Mouse (Mus musculus): ENCODE data around the gene Cbfa2t2. TPM values are rescaled to one million over a fixed set of nuclear protein-coding genes. Genes with fewer than 3 reads are reported as not detected.

Cbfa2t2 gene
- polyA plus RNA-seq, 1 experiment from 2014 or later, result 6.0 TPM

DNA sequence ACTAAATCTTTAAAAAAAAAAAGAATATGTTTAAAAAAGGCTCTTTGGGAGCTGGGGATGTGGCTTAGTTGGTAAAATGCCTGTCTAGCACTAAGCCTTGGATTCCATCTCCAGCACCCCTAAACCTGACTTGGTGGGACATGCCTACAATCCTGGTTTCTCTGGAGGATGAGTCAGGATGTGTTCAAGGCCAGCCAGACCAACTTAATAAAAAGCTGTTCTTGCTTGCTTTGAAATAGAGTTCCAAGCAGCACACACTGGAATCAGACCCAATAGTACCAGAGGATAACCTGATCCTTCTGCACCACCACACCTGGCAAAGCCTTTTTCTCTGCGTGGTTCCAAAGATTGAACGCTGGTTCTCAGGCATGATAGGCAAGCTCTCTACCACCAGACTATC lies 5.7 kb upstream of the Cbfa2t2 start:
- Histone ChIP-seq H3K4me3 (ENCODE audit: low read depth, low read length) (no peak overlapping the region), H3K9me3 (ENCODE audit: low read length) (no peaks in the 10 kb centered on the region), H3K27ac (ENCODE audit: low read depth) (no peak overlapping the region), H3K36me3 (replicated peaks; ENCODE audit: insufficient read depth, low read length) (no peaks in the 10 kb centered on the region), H3K4me2 (ENCODE audit: low read depth, low read length) (no peak overlapping the region), H3K4me1 (ENCODE audit: insufficient read depth) (peaks cover 20% of the 10 kb centered on the region; the same call in 1 of the 2 replicates), H3K27me3 (ENCODE audit: insufficient read depth, low read length) (0 out of 2 replicates have a peak, but pooled peaks cover 3% of the 10 kb centered on the region), H3K9ac (replicated peaks) (no peak overlapping the region)
- no peak for TF ChIP-seq EP300 (IDR thresholded peaks at IDR 0.05; ENCODE audit: low read depth)
- TF ChIP-seq CTCF (IDR thresholded peaks at IDR 0.05; ENCODE audit: low read depth), result no peak
- ATAC-seq, result no peak
- DNase-seq, result no peak
- 91% methylated on average over 2 of the region's 2 CpGs for WGBS (ENCODE audit: insufficient replicate concordance)

GRCm38 (mm10) chr2:154432696-154433095 lies 3.6 kb upstream of the Cbfa2t2 start:
- no peak overlapping the region for H3K4me2 ChIP-seq (ENCODE audit: low read depth, low read length)
- WGBS (ENCODE audit: insufficient replicate concordance), result 41% methylated on average over 2 of the region's 2 CpGs
- TF ChIP-seq CTCF (IDR thresholded peaks at IDR 0.05; ENCODE audit: low read depth) (no peak), EP300 (IDR thresholded peaks at IDR 0.05; ENCODE audit: low read depth) (no peak)
- DNase-seq, result no peak
- H3K27ac ChIP-seq (ENCODE audit: low read depth), result no peak overlapping the region
- no peak overlapping the region for H3K9ac ChIP-seq (replicated peaks)
- no peak for ATAC-seq
- H3K4me1 ChIP-seq (ENCODE audit: insufficient read depth), result peaks cover 22% of the 10 kb centered on the region; the same call in 1 of the 2 replicates
- no peaks in the 10 kb centered on the region for H3K27me3 ChIP-seq (ENCODE audit: insufficient read depth, low read length)
- H3K9me3 ChIP-seq (ENCODE audit: low read length), result no peaks in the 10 kb centered on the region
- no peak overlapping the region for H3K4me3 ChIP-seq (ENCODE audit: low read depth, low read length)
- no peaks in the 10 kb centered on the region for H3K36me3 ChIP-seq (replicated peaks; ENCODE audit: insufficient read depth, low read length)

- peaks cover 20% of the 10 kb centered on the region; the same call in 1 of the 2 replicates for H3K4me1 ChIP-seq (ENCODE audit: insufficient read depth)
- no peak overlapping the region for H3K4me3 ChIP-seq (ENCODE audit: low read depth, low read length)
- TF ChIP-seq CTCF (IDR thresholded peaks at IDR 0.05; ENCODE audit: low read depth) (no peak), EP300 (IDR thresholded peaks at IDR 0.05; ENCODE audit: low read depth) (no peak)
- ATAC-seq, result no peak
- H3K9me3 ChIP-seq (ENCODE audit: low read length), result no peaks in the 10 kb centered on the region
- H3K27ac ChIP-seq (ENCODE audit: low read depth), result no peak overlapping the region
- no peak overlapping the region for H3K4me2 ChIP-seq (ENCODE audit: low read depth, low read length)
- no peaks in the 10 kb centered on the region for H3K36me3 ChIP-seq (replicated peaks; ENCODE audit: insufficient read depth, low read length)
- WGBS (ENCODE audit: insufficient replicate concordance), result 66% methylated on average over 3 of the region's 3 CpGs
- no peak overlapping the region for H3K9ac ChIP-seq (replicated peaks)
- H3K27me3 ChIP-seq (ENCODE audit: insufficient read depth, low read length), result no peaks in the 10 kb centered on the region
- DNase-seq, result peak; percentile 30
Observed at GRCm38 (mm10) chr2:154433391-154433790, 2.9 kb upstream of the Cbfa2t2 start.

GRCm38 (mm10) chr2:154434690-154435089 lies 1.6 kb upstream of the Cbfa2t2 start:
- 89% methylated on average over 7 of the region's 7 CpGs for WGBS (ENCODE audit: insufficient replicate concordance)
- Histone ChIP-seq H3K9ac (replicated peaks) (no peak overlapping the region), H3K9me3 (ENCODE audit: low read length) (no peaks in the 10 kb centered on the region), H3K4me2 (ENCODE audit: low read depth, low read length) (no peak overlapping the region), H3K36me3 (replicated peaks; ENCODE audit: insufficient read depth, low read length) (no peaks in the 10 kb centered on the region), H3K27me3 (ENCODE audit: insufficient read depth, low read length) (no peaks in the 10 kb centered on the region), H3K4me3 (ENCODE audit: low read depth, low read length) (no peak overlapping the region), H3K27ac (ENCODE audit: low read depth) (no peak overlapping the region), H3K4me1 (ENCODE audit: insufficient read depth) (peaks cover 20% of the 10 kb centered on the region; the same call in 1 of the 2 replicates)
- ATAC-seq (no peak), DNase-seq (no peak)
- TF ChIP-seq CTCF (IDR thresholded peaks at IDR 0.05; ENCODE audit: low read depth) (no peak), EP300 (IDR thresholded peaks at IDR 0.05; ENCODE audit: low read depth) (no peak)

DNA sequence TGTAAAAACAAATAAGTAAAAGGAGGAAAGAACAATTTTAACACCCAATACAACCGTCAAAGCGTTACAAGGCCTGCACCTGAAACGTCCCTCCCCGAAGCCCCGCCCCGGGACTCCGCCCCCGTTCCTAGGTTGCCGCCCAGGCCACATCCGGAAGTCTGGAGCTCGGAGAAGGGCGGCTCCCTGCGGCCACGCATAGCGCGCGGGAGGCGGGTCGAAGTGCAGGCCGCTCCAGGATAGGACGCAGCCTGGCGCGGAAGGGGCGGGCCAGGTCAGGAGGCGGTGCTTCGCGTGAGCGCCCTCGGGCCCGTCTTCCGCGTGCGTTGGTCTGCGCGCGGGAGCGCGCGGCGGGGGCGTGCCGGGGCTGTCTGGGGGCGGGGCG lies 214 bp upstream of the Cbfa2t2 start:
- Histone ChIP-seq H3K9me3 (ENCODE audit: low read length) (no peaks in the 10 kb centered on the region), H3K36me3 (replicated peaks; ENCODE audit: insufficient read depth, low read length) (no peaks in the 10 kb centered on the region), H3K9ac (replicated peaks) (peak overlapping the region; percentile 97), H3K4me2 (ENCODE audit: low read depth, low read length) (peak overlapping the region; percentile 71), H3K4me1 (ENCODE audit: insufficient read depth) (peaks cover 20% of the 10 kb centered on the region; the same call in 1 of the 2 replicates), H3K27ac (ENCODE audit: low read depth) (0 out of 2 replicates have a peak overlapping the region, but pooled peaks have one; percentile 60), H3K4me3 (ENCODE audit: low read depth, low read length) (peak overlapping the region; percentile 98), H3K27me3 (ENCODE audit: insufficient read depth, low read length) (no peaks in the 10 kb centered on the region)
- peak; percentile 99 for DNase-seq
- 1% methylated on average over 21 of the region's 44 CpGs for WGBS (ENCODE audit: insufficient replicate concordance)
- ATAC-seq, result peak; percentile 99
- TF ChIP-seq CTCF (IDR thresholded peaks at IDR 0.05; ENCODE audit: low read depth), result peak; percentile 25; the same call in 1 of the 2 replicates
- TF ChIP-seq EP300 (IDR thresholded peaks at IDR 0.05; ENCODE audit: low read depth), result no peak

- Histone ChIP-seq H3K9ac (replicated peaks) (peak overlapping the region; percentile 97), H3K4me1 (ENCODE audit: insufficient read depth) (peaks cover 20% of the 10 kb centered on the region; the same call in 1 of the 2 replicates), H3K4me2 (ENCODE audit: low read depth, low read length) (peak overlapping the region; percentile 71), H3K4me3 (ENCODE audit: low read depth, low read length) (peak overlapping the region; percentile 98), H3K9me3 (ENCODE audit: low read length) (no peaks in the 10 kb centered on the region), H3K36me3 (replicated peaks; ENCODE audit: insufficient read depth, low read length) (no peaks in the 10 kb centered on the region), H3K27me3 (ENCODE audit: insufficient read depth, low read length) (no peaks in the 10 kb centered on the region), H3K27ac (ENCODE audit: low read depth) (peak overlapping the region; percentile 97)
- no peak for DNase-seq
- no peak for TF ChIP-seq EP300 (IDR thresholded peaks at IDR 0.05; ENCODE audit: low read depth)
- TF ChIP-seq CTCF (IDR thresholded peaks at IDR 0.05; ENCODE audit: low read depth), result no peak
- 17% methylated on average over 7 of the region's 7 CpGs for WGBS (ENCODE audit: insufficient replicate concordance)
- no peak for ATAC-seq
Observed at GRCm38 (mm10) chr2:154437191-154437527, 878 bp downstream of the Cbfa2t2 start.

DNA sequence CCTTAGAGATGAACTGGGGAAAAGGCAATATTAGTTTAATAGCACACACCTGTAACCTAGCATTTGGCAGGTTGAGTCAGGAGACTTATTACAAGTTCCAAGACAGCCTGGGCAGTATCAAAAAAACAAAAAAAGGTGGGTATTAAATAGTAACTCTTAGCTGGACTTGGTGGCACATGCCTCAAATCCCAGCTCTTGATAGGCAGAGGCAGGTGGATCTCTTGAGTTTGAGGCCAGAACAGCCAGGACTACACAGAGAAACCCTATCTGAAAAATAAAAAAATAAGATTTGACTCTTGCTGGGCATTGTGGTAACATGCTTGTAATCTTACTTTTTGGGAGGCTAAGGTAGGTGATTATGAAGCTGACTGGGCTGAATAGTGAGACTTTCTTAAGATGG lies 4.2 kb downstream of the Cbfa2t2 start:
- H3K4me1 ChIP-seq (ENCODE audit: insufficient read depth), result peaks cover 10% of the 10 kb centered on the region; the same call in 1 of the 2 replicates
- H3K4me2 ChIP-seq (ENCODE audit: low read depth, low read length), result no peak overlapping the region
- H3K36me3 ChIP-seq (replicated peaks; ENCODE audit: insufficient read depth, low read length), result no peaks in the 10 kb centered on the region
- H3K9me3 ChIP-seq (ENCODE audit: low read length), result no peaks in the 10 kb centered on the region
- DNase-seq, result no peak
- H3K27ac ChIP-seq (ENCODE audit: low read depth), result no peak overlapping the region
- H3K27me3 ChIP-seq (ENCODE audit: insufficient read depth, low read length), result no peaks in the 10 kb centered on the region
- no peak overlapping the region for H3K4me3 ChIP-seq (ENCODE audit: low read depth, low read length)
- no peak overlapping the region for H3K9ac ChIP-seq (replicated peaks)
- TF ChIP-seq CTCF (IDR thresholded peaks at IDR 0.05; ENCODE audit: low read depth) (no peak), EP300 (IDR thresholded peaks at IDR 0.05; ENCODE audit: low read depth) (no peak)
- no peak for ATAC-seq

Measured in liver, postnatal 0 days (tissue).